In genomic region chr17:43754687-43755086, GRCm38 (mm10) we compare ENCODE assay signal across 17 mouse cellular contexts. TPM values are rescaled to one million over a fixed set of nuclear protein-coding genes. Genes with fewer than 3 reads are reported as not detected.
DNase-seq lines count a peak whose midpoint lies in the region; ATAC-seq and TF ChIP-seq lines count a peak whose summit lies in the region.
"Had no signal": no experiment of that assay in that cellular context is flagged by ENCODE, and none has a peak within 500 bp of the region (broad histone marks: within the 10 kb centered on the region; RNA-seq: fewer than 3 reads in every experiment).

No protein-coding gene starts in this region.

- TF ChIP-seq POLR2A in myocyte (IDR thresholded peaks at IDR 0.05; ENCODE audit: insufficient read length, low read depth) = no peak

- H3K27me3 ChIP-seq in heart, embryonic 16.5 days (ENCODE audit: control insufficient read depth, insufficient read depth, low read length) = no peaks in the 10 kb centered on the region
- no peaks in the 10 kb centered on the region for H3K27me3 ChIP-seq in heart, embryonic 11.5 days (ENCODE audit: control insufficient read depth, insufficient read depth, low read length)
- H3K27me3 ChIP-seq in lung, embryonic 14.5 days (ENCODE audit: insufficient read depth, low read length) = no peaks in the 10 kb centered on the region
- H3K27me3 ChIP-seq in lung, postnatal 0 days (replicated peaks; ENCODE audit: insufficient read depth, low read length) = no peaks in the 10 kb centered on the region
- H3K27me3 ChIP-seq in Patski (no peaks in the 10 kb centered on the region), myocyte (ENCODE audit: control insufficient read depth, insufficient read depth, insufficient read length) (no peaks in the 10 kb centered on the region)
- H3K27me3 ChIP-seq: liver, embryonic 12.5 days; midbrain, embryonic 12.5 days; neural tube, embryonic 12.5 days had no signal

- POLR2A ChIA-PET in Patski (lab: Charles Lee) = no interaction called here

- CTCF ChIA-PET in Patski (lab: Charles Lee) = interaction anchor here (0.9 to 1.2 kb wide), 2 partner anchors 10 to 48 kb away, joined by 3 read pairs; no protein-coding TSS in a partner anchor

- no peak for ATAC-seq in heart, embryonic 16.5 days (replicated peaks; ENCODE audit: extremely low read depth, insufficient read depth, low FRiP score)
- no peak for ATAC-seq in heart, embryonic 11.5 days (replicated peaks; ENCODE audit: insufficient number of reproducible peaks, low FRiP score, low TSS enrichment)
- no peak for ATAC-seq in lung, embryonic 14.5 days (ENCODE audit: insufficient read depth)
- no peak for ATAC-seq in lung, postnatal 0 days
- ATAC-seq in Patski = peak; percentile 73
- ATAC-seq: forebrain, embryonic 14.5 days; liver, embryonic 12.5 days had no signal

- 0 out of 2 replicates have a peak overlapping the region, but pooled peaks have one; percentile 35 for H3K27ac ChIP-seq in heart, embryonic 16.5 days (ENCODE audit: low read length)
- no peak overlapping the region for H3K27ac ChIP-seq in heart, embryonic 11.5 days (ENCODE audit: low read depth, low read length)
- H3K27ac ChIP-seq in lung, embryonic 14.5 days (ENCODE audit: low read depth) = no peak overlapping the region
- no peak overlapping the region for H3K27ac ChIP-seq in lung, postnatal 0 days (ENCODE audit: low read length)
- H3K27ac ChIP-seq: hindbrain, embryonic 14.5 days; liver, embryonic 12.5 days; midbrain, embryonic 12.5 days; neural tube, embryonic 12.5 days had no signal

- peaks cover 8% of the 10 kb centered on the region for H3K4me1 ChIP-seq in heart, embryonic 16.5 days (ENCODE audit: control insufficient read depth, insufficient read depth, low read length)
- H3K4me1 ChIP-seq in heart, embryonic 11.5 days (ENCODE audit: control insufficient read depth, insufficient read depth, low read length) = peaks cover 2% of the 10 kb centered on the region; the same call in 1 of the 2 replicates
- no peaks in the 10 kb centered on the region; the same call in 1 of the 2 replicates for H3K4me1 ChIP-seq in lung, embryonic 14.5 days (ENCODE audit: insufficient read depth)
- no peaks in the 10 kb centered on the region for H3K4me1 ChIP-seq in lung, postnatal 0 days (ENCODE audit: insufficient read depth, low read depth, low read length)
- H3K4me1 ChIP-seq: liver, embryonic 12.5 days; midbrain, embryonic 12.5 days; neural tube, embryonic 12.5 days had no signal

- TF ChIP-seq CTCF in lung, embryonic 14.5 days (IDR thresholded peaks at IDR 0.05; ENCODE audit: low read depth) = no peak
- no peak for TF ChIP-seq CTCF in lung, postnatal 0 days (IDR thresholded peaks at IDR 0.05)
- peak; percentile 14 for TF ChIP-seq CTCF in Patski (IDR thresholded peaks at IDR 0.05)

- H3K9ac ChIP-seq in heart, embryonic 16.5 days (ENCODE audit: low read length) = no peak overlapping the region
- H3K9ac ChIP-seq in heart, embryonic 11.5 days (ENCODE audit: low read depth, low read length) = no peak overlapping the region
- H3K9ac ChIP-seq in lung, embryonic 14.5 days = no peak overlapping the region
- no peak overlapping the region for H3K9ac ChIP-seq in lung, postnatal 0 days (replicated peaks; ENCODE audit: low read depth)
- H3K9ac ChIP-seq: hindbrain, embryonic 14.5 days; liver, embryonic 12.5 days; midbrain, embryonic 12.5 days; neural tube, embryonic 12.5 days had no signal

- in situ Hi-C loops in Patski (cut with MboI; ENCODE audit: low pct_unique_long_range_greater_than_20kb) = no loop called here

- peaks cover 12% of the 10 kb centered on the region for H3K36me3 ChIP-seq in heart, embryonic 16.5 days (ENCODE audit: control insufficient read depth, insufficient read depth)
- no peaks in the 10 kb centered on the region for H3K36me3 ChIP-seq in heart, embryonic 11.5 days (ENCODE audit: control insufficient read depth, insufficient read depth, low read length)
- no peaks in the 10 kb centered on the region for H3K36me3 ChIP-seq in lung, embryonic 14.5 days (ENCODE audit: insufficient read depth)
- H3K36me3 ChIP-seq in lung, postnatal 0 days (ENCODE audit: insufficient read depth, low read length) = peaks cover 5% of the 10 kb centered on the region; the same call in 1 of the 2 replicates
- no peaks in the 10 kb centered on the region for H3K36me3 ChIP-seq in myocyte (ENCODE audit: control insufficient read depth, insufficient read depth)
- H3K36me3 ChIP-seq: liver, embryonic 12.5 days; midbrain, embryonic 12.5 days; neural tube, embryonic 12.5 days had no signal

- no peak overlapping the region for H3K4me3 ChIP-seq in heart, embryonic 16.5 days (ENCODE audit: low read length)
- H3K4me3 ChIP-seq in heart, embryonic 11.5 days (ENCODE audit: low read depth, low read length) = no peak overlapping the region
- H3K4me3 ChIP-seq in lung, embryonic 14.5 days (ENCODE audit: low read depth, low read length) = no peak overlapping the region
- H3K4me3 ChIP-seq in lung, postnatal 0 days (ENCODE audit: low read depth, low read length) = no peak overlapping the region
- no peak overlapping the region for H3K4me3 ChIP-seq in myocyte
- H3K4me3 ChIP-seq: liver, embryonic 12.5 days; midbrain, embryonic 12.5 days; neural tube, embryonic 12.5 days had no signal

- no peak for TF ChIP-seq EP300 in lung, postnatal 0 days (IDR thresholded peaks at IDR 0.05)

- H3ac ChIP-seq in myocyte (ENCODE audit: control insufficient read depth, insufficient read length) = no peak overlapping the region

- H3K9me3 ChIP-seq in heart, embryonic 16.5 days (replicated peaks; ENCODE audit: control insufficient read depth, low read length) = no peaks in the 10 kb centered on the region
- H3K9me3 ChIP-seq in heart, embryonic 11.5 days (replicated peaks; ENCODE audit: control insufficient read depth, low read length) = no peaks in the 10 kb centered on the region
- H3K9me3 ChIP-seq in lung, embryonic 14.5 days (ENCODE audit: low read depth, low read length) = no peaks in the 10 kb centered on the region
- H3K9me3 ChIP-seq in lung, postnatal 0 days (ENCODE audit: low read length) = no peaks in the 10 kb centered on the region
- H3K9me3 ChIP-seq: liver, embryonic 12.5 days; midbrain, embryonic 12.5 days; neural tube, embryonic 12.5 days had no signal

- H3K79me2 ChIP-seq in myocyte (ENCODE audit: control insufficient read depth, insufficient read depth) = no peaks in the 10 kb centered on the region

- no peak overlapping the region for H3K4me2 ChIP-seq in heart, embryonic 16.5 days (ENCODE audit: low read depth, low read length)
- no peak overlapping the region for H3K4me2 ChIP-seq in heart, embryonic 11.5 days
- H3K4me2 ChIP-seq in lung, embryonic 14.5 days = no peak overlapping the region
- H3K4me2 ChIP-seq in lung, postnatal 0 days (replicated peaks; ENCODE audit: low read depth, low read length) = no peak overlapping the region
- no peak overlapping the region for H3K4me2 ChIP-seq in myocyte (ENCODE audit: low read depth)
- H3K4me2 ChIP-seq: hindbrain, embryonic 14.5 days; liver, embryonic 12.5 days; midbrain, embryonic 12.5 days; neural tube, embryonic 12.5 days had no signal

- WGBS in heart, embryonic 16.5 days = 40% methylated on average over 5 of the region's 5 CpGs
- 46% methylated on average over 5 of the region's 5 CpGs for whole genome bisulfite sequencing in heart, embryonic 11.5 days (ENCODE audit: insufficient replicate concordance)
- WGBS in lung, embryonic 14.5 days = 53% methylated on average over 5 of the region's 5 CpGs
- 66% methylated on average over 5 of the region's 5 CpGs for WGBS in lung, postnatal 0 days

- intact Hi-C loops in left cerebral cortex, postnatal 14 days (cut with DNase I) = no loop called here

- DNase-seq in lung, embryonic 14.5 days = peak; percentile 51
- no peak for DNase-seq in lung, postnatal 0 days (ENCODE audit: low spot score)
- peak; percentile 62 for DNase-seq in Patski (ENCODE audit: low read depth, low spot score)
- DNase-seq in left cerebral cortex, postnatal 14 days (ENCODE audit: low spot score in 2 of 2) = no peak
- DNase-seq: adrenal gland, postnatal 14 days; cerebellum, postnatal 14 days; kidney, postnatal 10 days; layer of hippocampus, adult 9-11 months; right cerebral cortex, postnatal 4 days had no signal

TF ChIP-seq in myocyte, 11 proteins besides CTCF, POLR2A, EP300 and RAD21:
- TF ChIP-seq CEBPB (IDR thresholded peaks at IDR 0.05; ENCODE audit: insufficient read depth, poor library complexity, severe bottlenecking) (peak; percentile 69; the same call in 1 of the 2 replicates), TCF12 (IDR thresholded peaks at IDR 0.05; ENCODE audit: insufficient read depth, poor library complexity, severe bottlenecking) (no peak), POLR2AphosphoS2 (IDR thresholded peaks at IDR 0.05; ENCODE audit: insufficient read length, low read depth) (no peak)
TF ChIP-seq in myocyte: peak in this region for 1.

RNA-seq across cellular contexts. Expression of gene Rcan2, which starts 46.5 kb away (rescaled TPM):
- 63.1 and 63.9 TPM in 2 replicates for polyA plus RNA-seq in heart, embryonic 16.5 days (2015; fragmentation: Nextera tagmentation; extraction: Ambion mirVana)
- polyA plus RNA-seq in heart, embryonic 11.5 days (2014; fragmentation: Nextera tagmentation; extraction: Ambion mirVana) = 28.7 and 32.4 TPM in 2 replicates
- polyA plus RNA-seq in lung, embryonic 14.5 days (2014; fragmentation: Nextera tagmentation; extraction: Ambion mirVana) = 3.7 and 4.2 TPM in 2 replicates
- polyA plus RNA-seq in lung, postnatal 0 days (2015; fragmentation: Nextera tagmentation; extraction: Ambion mirVana) = 1.3 and 2.4 TPM in 2 replicates
- polyA plus RNA-seq in Patski (2021) (109 TPM), myocyte (2012; fragmentation: generic; extraction: Trizol) (2.0 TPM)
- total RNA-seq in left cerebral cortex, postnatal 14 days (2021) = 100 to 1,000 TPM; 112 to 122 TPM

Comparison
In these comparisons a context has a peak if more than half of its experiments do, and no peak if none do; other contexts are left out.
1. DNase-seq: peak in lung, embryonic 14.5 days (single experiment) and Patski (single experiment); none in lung, postnatal 0 days (single experiment) and left cerebral cortex, postnatal 14 days (0 of 2).